Mouse (Mus musculus): ENCODE measurements around the gene Mtmr14. TPM values are rescaled to one million over a fixed set of nuclear protein-coding genes. Genes with fewer than 3 reads are reported as not detected.

Gene Mtmr14
- polyA plus RNA-seq, 1 experiment, result 38.6 TPM

- peak; percentile 52 for DNase-seq (ENCODE audit: low read depth)
- TF ChIP-seq CTCF (IDR thresholded peaks at IDR 0.05; ENCODE audit: borderline replicate concordance, extremely low read depth, insufficient read depth, insufficient read length) (peak; percentile 5; the same call in 1 of the 2 replicates), POLR2A (IDR thresholded peaks at IDR 0.05; ENCODE audit: borderline replicate concordance, extremely low read depth, insufficient read depth, insufficient read length, poor library complexity, severe bottlenecking) (no peak)
Measured at GRCm38 (mm10) chr6:113282101-113282802, 44.6 kb downstream of the Mtmr14 start, which contains the start of gene Cpne9. Gene Cpne9 (plus strand): TSS chr6:113282307.

- DNase-seq (ENCODE audit: low read depth), result no peak
- no peak for TF ChIP-seq POLR2A (IDR thresholded peaks at IDR 0.05; ENCODE audit: borderline replicate concordance, extremely low read depth, insufficient read depth, insufficient read length, poor library complexity, severe bottlenecking)
- TF ChIP-seq CTCF (IDR thresholded peaks at IDR 0.05; ENCODE audit: borderline replicate concordance, extremely low read depth, insufficient read depth, insufficient read length), result no peak
Measured at GRCm38 (mm10) chr6:113282969-113283368, 45.3 kb downstream of the Mtmr14 start.

GRCm38 (mm10) chr6:113283500-113283899 is 45.9 kb downstream of the Mtmr14 start:
- TF ChIP-seq POLR2A (IDR thresholded peaks at IDR 0.05; ENCODE audit: borderline replicate concordance, extremely low read depth, insufficient read depth, insufficient read length, poor library complexity, severe bottlenecking) (no peak), CTCF (IDR thresholded peaks at IDR 0.05; ENCODE audit: borderline replicate concordance, extremely low read depth, insufficient read depth, insufficient read length) (no peak)
- no peak for DNase-seq (ENCODE audit: low read depth)

- no peak for TF ChIP-seq POLR2A (IDR thresholded peaks at IDR 0.05; ENCODE audit: borderline replicate concordance, extremely low read depth, insufficient read depth, insufficient read length, poor library complexity, severe bottlenecking)
- no peak for TF ChIP-seq CTCF (IDR thresholded peaks at IDR 0.05; ENCODE audit: borderline replicate concordance, extremely low read depth, insufficient read depth, insufficient read length)
- DNase-seq (ENCODE audit: low read depth), result no peak
Measured at GRCm38 (mm10) chr6:113284931-113285330, 47.3 kb downstream of the Mtmr14 start.

- DNase-seq (ENCODE audit: low read depth), result no peak
- TF ChIP-seq POLR2A (IDR thresholded peaks at IDR 0.05; ENCODE audit: borderline replicate concordance, extremely low read depth, insufficient read depth, insufficient read length, poor library complexity, severe bottlenecking) (no peak), CTCF (IDR thresholded peaks at IDR 0.05; ENCODE audit: borderline replicate concordance, extremely low read depth, insufficient read depth, insufficient read length) (no peak)
Measured at GRCm38 (mm10) chr6:113286316-113286715, 48.7 kb downstream of the Mtmr14 start.

- DNase-seq (ENCODE audit: low read depth), result no peak
- TF ChIP-seq CTCF (IDR thresholded peaks at IDR 0.05; ENCODE audit: borderline replicate concordance, extremely low read depth, insufficient read depth, insufficient read length) (no peak), POLR2A (IDR thresholded peaks at IDR 0.05; ENCODE audit: borderline replicate concordance, extremely low read depth, insufficient read depth, insufficient read length, poor library complexity, severe bottlenecking) (no peak)
Measured at GRCm38 (mm10) chr6:113287236-113287635, 49.6 kb downstream of the Mtmr14 start.

- no peak for TF ChIP-seq POLR2A (IDR thresholded peaks at IDR 0.05; ENCODE audit: borderline replicate concordance, extremely low read depth, insufficient read depth, insufficient read length, poor library complexity, severe bottlenecking)
- no peak for TF ChIP-seq CTCF (IDR thresholded peaks at IDR 0.05; ENCODE audit: borderline replicate concordance, extremely low read depth, insufficient read depth, insufficient read length)
- DNase-seq (ENCODE audit: low read depth), result no peak
Measured at GRCm38 (mm10) chr6:113289346-113289745, 51.7 kb downstream of the Mtmr14 start.

- no peak for TF ChIP-seq CTCF (IDR thresholded peaks at IDR 0.05; ENCODE audit: borderline replicate concordance, extremely low read depth, insufficient read depth, insufficient read length)
- DNase-seq (ENCODE audit: low read depth), result no peak
Measured at GRCm38 (mm10) chr6:113290346-113290745, 52.7 kb downstream of the Mtmr14 start.

- DNase-seq (ENCODE audit: low read depth), result no peak
- no peak for TF ChIP-seq POLR2A (IDR thresholded peaks at IDR 0.05; ENCODE audit: borderline replicate concordance, extremely low read depth, insufficient read depth, insufficient read length, poor library complexity, severe bottlenecking)
- no peak for TF ChIP-seq CTCF (IDR thresholded peaks at IDR 0.05; ENCODE audit: borderline replicate concordance, extremely low read depth, insufficient read depth, insufficient read length)
Measured at GRCm38 (mm10) chr6:113292938-113293337, 55.3 kb downstream of the Mtmr14 start.

GRCm38 (mm10) chr6:113296046-113296445 is 58.4 kb downstream of the Mtmr14 start:
- TF ChIP-seq POLR2A (IDR thresholded peaks at IDR 0.05; ENCODE audit: borderline replicate concordance, extremely low read depth, insufficient read depth, insufficient read length, poor library complexity, severe bottlenecking) (no peak), CTCF (IDR thresholded peaks at IDR 0.05; ENCODE audit: borderline replicate concordance, extremely low read depth, insufficient read depth, insufficient read length) (no peak)
- DNase-seq (ENCODE audit: low read depth), result no peak

- no peak for DNase-seq (ENCODE audit: low read depth)
- TF ChIP-seq CTCF (IDR thresholded peaks at IDR 0.05; ENCODE audit: borderline replicate concordance, extremely low read depth, insufficient read depth, insufficient read length) (no peak), POLR2A (IDR thresholded peaks at IDR 0.05; ENCODE audit: borderline replicate concordance, extremely low read depth, insufficient read depth, insufficient read length, poor library complexity, severe bottlenecking) (no peak)
Measured at GRCm38 (mm10) chr6:113296639-113297038, 59.0 kb downstream of the Mtmr14 start.

- DNase-seq (ENCODE audit: low read depth), result no peak
- no peak for TF ChIP-seq CTCF (IDR thresholded peaks at IDR 0.05; ENCODE audit: borderline replicate concordance, extremely low read depth, insufficient read depth, insufficient read length)
- TF ChIP-seq POLR2A (IDR thresholded peaks at IDR 0.05; ENCODE audit: borderline replicate concordance, extremely low read depth, insufficient read depth, insufficient read length, poor library complexity, severe bottlenecking), result no peak
Measured at GRCm38 (mm10) chr6:113301350-113301749, 63.7 kb downstream of the Mtmr14 start.
